Comparison of ENCODE assay signal across 14 mouse cellular contexts in the genomic region with DNA sequence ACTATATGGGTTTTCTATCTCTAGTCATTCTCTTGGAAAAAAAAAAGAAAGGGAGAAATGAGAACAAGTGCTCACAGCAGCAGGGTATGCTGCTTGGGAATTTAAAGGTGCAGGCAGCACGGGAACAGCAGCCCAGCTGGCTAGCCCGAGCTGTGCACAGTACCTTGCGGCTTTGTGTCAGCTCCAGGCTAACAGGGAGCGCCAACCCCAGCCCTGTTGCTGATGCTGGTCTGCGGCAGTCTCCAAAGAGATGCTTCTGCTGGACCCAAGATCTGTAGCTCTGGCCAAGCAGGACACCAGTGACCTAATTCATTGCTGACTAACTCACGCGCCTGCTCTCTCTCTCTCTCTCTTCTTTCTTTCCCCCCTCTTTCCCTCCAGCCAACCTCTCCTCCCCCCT.
A peak's percentile ranks its signal among the peaks of the same experiment; 100 is the strongest.
DNase-seq lines count a peak whose midpoint lies in the region; ATAC-seq and TF ChIP-seq lines count a peak whose summit lies in the region.
"Had no signal": no experiment of that assay in that cellular context is flagged by ENCODE, and none has a peak within 500 bp of the region (broad histone marks: within the 10 kb centered on the region; RNA-seq: fewer than 3 reads in every experiment).

No protein-coding gene starts in this region.

- no peak overlapping the region for H3K4me2 ChIP-seq in forebrain, embryonic 15.5 days (replicated peaks)
- no peak overlapping the region for H3K4me2 ChIP-seq in forebrain, embryonic 11.5 days (ENCODE audit: low read depth, low read length, severe bottlenecking)
- H3K4me2 ChIP-seq: hindbrain, embryonic 14.5 days had no signal

- no peak for DNase-seq in forebrain, embryonic 11.5 days (ENCODE audit: low spot score)
- DNase-seq in left cerebral cortex, adult 2 months (ENCODE audit: extremely low spot score in 1 of 2, low spot score in 2 of 2): peak in 1 of 2 experiments; percentile 40
- no peak for DNase-seq in left cerebral cortex, postnatal 10 days (ENCODE audit: extremely low spot score in 1 of 2, low spot score in 2 of 2)
- peak; percentile 51 for DNase-seq in MN1 (ENCODE audit: low spot score)
- peak; percentile 60 to 72 for DNase-seq in cerebellum, postnatal 25 days
- no peak for DNase-seq in thymus, postnatal 25 days
- DNase-seq: adrenal gland, postnatal 25 days; gastrocnemius, postnatal 14 days; kidney, adult 11 months; kidney, postnatal 10 days; lung, adult 18-20 months had no signal

- peak overlapping the region; percentile 43; the same call in 1 of the 2 replicates for H3K27ac ChIP-seq in forebrain, embryonic 15.5 days (replicated peaks)
- H3K27ac ChIP-seq in forebrain, embryonic 11.5 days (ENCODE audit: low read depth, low read length): no peak overlapping the region
- peak overlapping the region; percentile 92 for H3K27ac ChIP-seq in left cerebral cortex, adult 2 months
- H3K27ac ChIP-seq: hindbrain, embryonic 14.5 days had no signal

- WGBS in forebrain, embryonic 15.5 days: 61% methylated on average over 7 of the region's 7 CpGs
- WGBS in forebrain, embryonic 11.5 days: 70% methylated on average over 7 of the region's 7 CpGs

- H3K4me3 ChIP-seq in forebrain, embryonic 15.5 days: no peak overlapping the region
- H3K4me3 ChIP-seq in forebrain, embryonic 11.5 days (ENCODE audit: low read depth, low read length): no peak overlapping the region
- H3K4me3 ChIP-seq in left cerebral cortex, adult 2 months: peak overlapping the region; percentile 31; the same call in 1 of the 2 replicates

- intact Hi-C loops in left cerebral cortex, adult 2 months (cut with DNase I): loop anchor here (1.0 to 5.0 kb wide), 2 partner anchors 72 to 127 kb away; partner anchors contain the start of gene Ift27
- intact Hi-C loops in left cerebral cortex, postnatal 10 days (cut with DNase I): no loop called here

- no peaks in the 10 kb centered on the region for H3K27me3 ChIP-seq in forebrain, embryonic 15.5 days
- no peaks in the 10 kb centered on the region for H3K27me3 ChIP-seq in forebrain, embryonic 11.5 days (ENCODE audit: control insufficient read depth, insufficient read depth, low read length)

- no peaks in the 10 kb centered on the region for H3K4me1 ChIP-seq in forebrain, embryonic 15.5 days
- no peaks in the 10 kb centered on the region for H3K4me1 ChIP-seq in forebrain, embryonic 11.5 days (replicated peaks; ENCODE audit: control insufficient read depth, insufficient read depth, low read length)

- no peak overlapping the region for H3K9ac ChIP-seq in forebrain, embryonic 15.5 days (replicated peaks)
- H3K9ac ChIP-seq in forebrain, embryonic 11.5 days (ENCODE audit: low read length): no peak overlapping the region
- H3K9ac ChIP-seq: hindbrain, embryonic 14.5 days had no signal

- H3K36me3 ChIP-seq in forebrain, embryonic 15.5 days: no peaks in the 10 kb centered on the region
- H3K36me3 ChIP-seq in forebrain, embryonic 11.5 days (ENCODE audit: control insufficient read depth, insufficient read depth, low read length): no peaks in the 10 kb centered on the region

- no peak for TF ChIP-seq CTCF in left cerebral cortex, adult 2 months (IDR thresholded peaks at IDR 0.05)

- H3K9me3 ChIP-seq in forebrain, embryonic 15.5 days: no peaks in the 10 kb centered on the region
- no peaks in the 10 kb centered on the region for H3K9me3 ChIP-seq in forebrain, embryonic 11.5 days (ENCODE audit: control insufficient read depth, low read length)

- ATAC-seq in forebrain, embryonic 15.5 days (replicated peaks): no peak
- no peak for ATAC-seq in forebrain, embryonic 11.5 days (replicated peaks; ENCODE audit: low FRiP score)
- ATAC-seq: forebrain, embryonic 14.5 days had no signal

Comparison
In these comparisons a context has a peak if more than half of its experiments do, and no peak if none do; other contexts are left out.
1. DNase-seq: peak in MN1 (single experiment) and cerebellum, postnatal 25 days (2 of 2); none in forebrain, embryonic 11.5 days (single experiment), left cerebral cortex, postnatal 10 days (0 of 2) and thymus, postnatal 25 days (single experiment).